27 mouse cellular contexts compared by ENCODE assay signal in genomic region chr14:34953566-34953965, GRCm38 (mm10).
DNase-seq lines count a peak whose midpoint lies in the region; ATAC-seq and TF ChIP-seq lines count a peak whose summit lies in the region.
"Had no signal": no experiment of that assay in that cellular context is flagged by ENCODE, and none has a peak within 500 bp of the region (broad histone marks: within the 10 kb centered on the region; RNA-seq: fewer than 3 reads in every experiment).

No protein-coding gene starts in this region.

- H3K27ac ChIP-seq in forebrain, embryonic 15.5 days (replicated peaks) = no peak overlapping the region
- H3K27ac ChIP-seq in forebrain, embryonic 11.5 days (ENCODE audit: low read depth, low read length) = no peak overlapping the region
- no peak overlapping the region for H3K27ac ChIP-seq in heart, adult 2 months
- no peak overlapping the region for H3K27ac ChIP-seq in kidney, embryonic 15.5 days
- H3K27ac ChIP-seq: heart, embryonic 10.5 days; heart, embryonic 15.5 days; limb, embryonic 13.5 days; stomach, postnatal 0 days had no signal

- H3K9me3 ChIP-seq in forebrain, embryonic 15.5 days = no peaks in the 10 kb centered on the region
- no peaks in the 10 kb centered on the region for H3K9me3 ChIP-seq in forebrain, embryonic 11.5 days (ENCODE audit: control insufficient read depth, low read length)
- H3K9me3 ChIP-seq in kidney, embryonic 15.5 days (replicated peaks) = no peaks in the 10 kb centered on the region
- H3K9me3 ChIP-seq: heart, embryonic 10.5 days; heart, embryonic 15.5 days; limb, embryonic 13.5 days had no signal

- no peak for TF ChIP-seq POLR2A in heart, adult 2 months (IDR thresholded peaks at IDR 0.05; ENCODE audit: insufficient read depth, low read depth, low read length)

- 44% methylated on average over 9 of the region's 9 CpGs for WGBS in forebrain, embryonic 15.5 days
- WGBS in forebrain, embryonic 11.5 days = 90% methylated on average over 9 of the region's 9 CpGs
- 87% methylated on average over 9 of the region's 9 CpGs for WGBS in heart, adult 2 months
- WGBS in kidney, embryonic 15.5 days = 88% methylated on average over 9 of the region's 9 CpGs

- DNase-seq in cerebellum, postnatal 10 days = peak; percentile 74 to 83
- DNase-seq in cerebellum, adult 18-20 months = no peak
- DNase-seq in forebrain, embryonic 11.5 days (ENCODE audit: low spot score) = no peak
- peak; percentile 64 to 70 for DNase-seq in right cerebral cortex, postnatal 10 days (ENCODE audit: low spot score in 2 of 2)
- DNase-seq in right cerebral cortex, postnatal 25 days = no peak
- DNase-seq in heart, adult 2 months = no peak
- DNase-seq: adrenal gland, adult 2 months; adrenal gland, postnatal 36 days; cerebellum, adult 11-12 months; gastrocnemius, postnatal 10 days; kidney, adult 18-20 months; kidney, postnatal 36 days; lung, postnatal 36 days; thymus, adult 2 months; thymus, postnatal 36 days had no signal

- no peak overlapping the region for H3K4me2 ChIP-seq in forebrain, embryonic 15.5 days (replicated peaks)
- no peak overlapping the region for H3K4me2 ChIP-seq in forebrain, embryonic 11.5 days (ENCODE audit: low read depth, low read length, severe bottlenecking)
- H3K4me2 ChIP-seq in kidney, embryonic 15.5 days = no peak overlapping the region
- H3K4me2 ChIP-seq: heart, embryonic 15.5 days; limb, embryonic 13.5 days; liver, embryonic 11.5 days; midbrain, embryonic 11.5 days had no signal

- intact Hi-C loops in heart, adult 2 months (cut with DNase I) = no loop called here

- TF ChIP-seq CTCF in heart, adult 2 months (IDR thresholded peaks at IDR 0.05) = no peak

- H3K4me1 ChIP-seq in forebrain, embryonic 15.5 days = peaks cover 8% of the 10 kb centered on the region
- H3K4me1 ChIP-seq in forebrain, embryonic 11.5 days (replicated peaks; ENCODE audit: control insufficient read depth, insufficient read depth, low read length) = no peaks in the 10 kb centered on the region
- no peaks in the 10 kb centered on the region for H3K4me1 ChIP-seq in heart, adult 2 months (ENCODE audit: control insufficient read depth, insufficient read depth, low read length)
- H3K4me1 ChIP-seq in kidney, embryonic 15.5 days = no peaks in the 10 kb centered on the region
- H3K4me1 ChIP-seq: heart, embryonic 10.5 days; heart, embryonic 15.5 days; limb, embryonic 13.5 days had no signal

- no peaks in the 10 kb centered on the region for H3K27me3 ChIP-seq in forebrain, embryonic 15.5 days
- no peaks in the 10 kb centered on the region for H3K27me3 ChIP-seq in forebrain, embryonic 11.5 days (ENCODE audit: control insufficient read depth, insufficient read depth, low read length)
- H3K27me3 ChIP-seq in heart, adult 2 months (ENCODE audit: control insufficient read depth, insufficient read depth, low read length) = no peaks in the 10 kb centered on the region
- H3K27me3 ChIP-seq in kidney, embryonic 15.5 days = no peaks in the 10 kb centered on the region
- H3K27me3 ChIP-seq: CH12.LX; heart, embryonic 15.5 days; limb, embryonic 13.5 days had no signal

- no peak for TF ChIP-seq EP300 in heart, adult 2 months (IDR thresholded peaks at IDR 0.05; ENCODE audit: insufficient read depth, low read depth, low read length)

- H3K4me3 ChIP-seq in forebrain, embryonic 15.5 days = no peak overlapping the region
- no peak overlapping the region for H3K4me3 ChIP-seq in forebrain, embryonic 11.5 days (ENCODE audit: low read depth, low read length)
- H3K4me3 ChIP-seq in heart, adult 2 months = no peak overlapping the region
- H3K4me3 ChIP-seq in kidney, embryonic 15.5 days (replicated peaks) = no peak overlapping the region
- H3K4me3 ChIP-seq: heart, embryonic 10.5 days; heart, embryonic 15.5 days; limb, embryonic 13.5 days had no signal

- H3K79me2 ChIP-seq in heart, adult 2 months (replicated peaks; ENCODE audit: control insufficient read depth, insufficient read depth, low read length) = no peaks in the 10 kb centered on the region

- no peak overlapping the region for H3K9ac ChIP-seq in forebrain, embryonic 15.5 days (replicated peaks)
- no peak overlapping the region for H3K9ac ChIP-seq in forebrain, embryonic 11.5 days (ENCODE audit: low read length)
- H3K9ac ChIP-seq in heart, adult 2 months (ENCODE audit: low read depth, low read length) = no peak overlapping the region
- no peak overlapping the region for H3K9ac ChIP-seq in kidney, embryonic 15.5 days
- H3K9ac ChIP-seq: heart, embryonic 15.5 days; limb, embryonic 13.5 days had no signal

- peak; percentile 55 for ATAC-seq in forebrain, embryonic 15.5 days (replicated peaks)
- no peak for ATAC-seq in forebrain, embryonic 11.5 days (replicated peaks; ENCODE audit: low FRiP score)
- ATAC-seq in kidney, embryonic 15.5 days (replicated peaks; ENCODE audit: low FRiP score) = no peak
- ATAC-seq: activated CD4-positive, CD25-positive, alpha-beta regulatory T cell, adult 4 months; hindbrain, embryonic 16.5 days; midbrain, embryonic 16.5 days had no signal

- H3K36me3 ChIP-seq in forebrain, embryonic 15.5 days = no peaks in the 10 kb centered on the region
- no peaks in the 10 kb centered on the region for H3K36me3 ChIP-seq in forebrain, embryonic 11.5 days (ENCODE audit: control insufficient read depth, insufficient read depth, low read length)
- H3K36me3 ChIP-seq in heart, adult 2 months (ENCODE audit: control insufficient read depth, insufficient read depth, low read length) = no peaks in the 10 kb centered on the region
- H3K36me3 ChIP-seq in kidney, embryonic 15.5 days = no peaks in the 10 kb centered on the region
- H3K36me3 ChIP-seq: heart, embryonic 10.5 days; heart, embryonic 15.5 days; limb, embryonic 13.5 days had no signal

Comparison
In these comparisons a context has a peak if more than half of its experiments do, and no peak if none do; other contexts are left out.
1. DNase-seq: peak in cerebellum, postnatal 10 days (2 of 2) and right cerebral cortex, postnatal 10 days (2 of 2); none in cerebellum, adult 18-20 months (0 of 2), forebrain, embryonic 11.5 days (single experiment), right cerebral cortex, postnatal 25 days (single experiment) and heart, adult 2 months (0 of 2).